ENCODE assay signal across 16 mouse cellular contexts in genomic region chr12:72301431-72301830, GRCm38 (mm10).
DNase-seq lines count a peak whose midpoint lies in the region; ATAC-seq and TF ChIP-seq lines count a peak whose summit lies in the region.
"Had no signal": no experiment of that assay in that cellular context is flagged by ENCODE, and none has a peak within 500 bp of the region (broad histone marks: within the 10 kb centered on the region; RNA-seq: fewer than 3 reads in every experiment).

No protein-coding gene starts in this region.

- no peaks in the 10 kb centered on the region for H3K27me3 ChIP-seq in hindbrain, embryonic 11.5 days (ENCODE audit: control insufficient read depth, insufficient read depth, low read length)
- no peaks in the 10 kb centered on the region for H3K27me3 ChIP-seq in hindbrain, embryonic 12.5 days
- H3K27me3 ChIP-seq in midbrain, embryonic 11.5 days (ENCODE audit: control insufficient read depth, insufficient read depth, low read length) = no peaks in the 10 kb centered on the region
- H3K27me3 ChIP-seq in midbrain, embryonic 16.5 days (ENCODE audit: control insufficient read depth, insufficient read depth, low read depth, low read length) = no peaks in the 10 kb centered on the region
- H3K27me3 ChIP-seq in embryonic facial prominence, embryonic 14.5 days (replicated peaks; ENCODE audit: control insufficient read depth, insufficient read depth, low read length) = no peaks in the 10 kb centered on the region
- no peaks in the 10 kb centered on the region for H3K27me3 ChIP-seq in kidney, adult 2 months (replicated peaks; ENCODE audit: control insufficient read depth, insufficient read depth, low read length)
- H3K27me3 ChIP-seq: forebrain, embryonic 13.5 days; liver, embryonic 13.5 days; stomach, embryonic 15.5 days had no signal

- TF ChIP-seq CTCF in kidney, adult 2 months (conservative IDR thresholded peaks at IDR 0.05; ENCODE audit: insufficient read depth, insufficient read length, low read depth, low read length) = no peak

- peaks cover 2% of the 10 kb centered on the region; the same call in 1 of the 2 replicates for H3K4me1 ChIP-seq in hindbrain, embryonic 11.5 days (replicated peaks; ENCODE audit: control insufficient read depth, insufficient read depth, low read length)
- peaks cover 35% of the 10 kb centered on the region for H3K4me1 ChIP-seq in hindbrain, embryonic 12.5 days
- peaks cover 12% of the 10 kb centered on the region; the same call in 1 of the 2 replicates for H3K4me1 ChIP-seq in midbrain, embryonic 11.5 days (ENCODE audit: control insufficient read depth, insufficient read depth, low read length)
- H3K4me1 ChIP-seq in midbrain, embryonic 16.5 days (ENCODE audit: control insufficient read depth, insufficient read depth, low read length) = peaks cover 18% of the 10 kb centered on the region
- H3K4me1 ChIP-seq in embryonic facial prominence, embryonic 14.5 days (ENCODE audit: control insufficient read depth, insufficient read depth, low read length) = no peaks in the 10 kb centered on the region
- no peaks in the 10 kb centered on the region for H3K4me1 ChIP-seq in kidney, adult 2 months (ENCODE audit: control insufficient read depth, insufficient read depth, low read length)
- H3K4me1 ChIP-seq: liver, embryonic 13.5 days had no signal

- no peak overlapping the region for H3K4me3 ChIP-seq in hindbrain, embryonic 11.5 days (ENCODE audit: low read depth, low read length)
- H3K4me3 ChIP-seq in hindbrain, embryonic 12.5 days = no peak overlapping the region
- no peak overlapping the region for H3K4me3 ChIP-seq in midbrain, embryonic 11.5 days (ENCODE audit: low read depth, low read length)
- no peak overlapping the region for H3K4me3 ChIP-seq in midbrain, embryonic 16.5 days (ENCODE audit: low read depth, low read length)
- H3K4me3 ChIP-seq in embryonic facial prominence, embryonic 14.5 days (ENCODE audit: low read depth, low read length) = no peak overlapping the region
- H3K4me3 ChIP-seq in kidney, adult 2 months (ENCODE audit: insufficient read depth, low read depth, low read length) = no peak overlapping the region
- H3K4me3 ChIP-seq: embryonic facial prominence, embryonic 12.5 days; forebrain, embryonic 13.5 days; heart, embryonic 10.5 days; liver, embryonic 13.5 days; stomach, embryonic 15.5 days had no signal

- H3K4me2 ChIP-seq in hindbrain, embryonic 11.5 days (replicated peaks; ENCODE audit: low read depth, low read length) = no peak overlapping the region
- no peak overlapping the region for H3K4me2 ChIP-seq in hindbrain, embryonic 12.5 days (replicated peaks)
- no peak overlapping the region for H3K4me2 ChIP-seq in midbrain, embryonic 11.5 days
- H3K4me2 ChIP-seq in midbrain, embryonic 16.5 days (ENCODE audit: low read length) = no peak overlapping the region
- H3K4me2 ChIP-seq in embryonic facial prominence, embryonic 14.5 days (ENCODE audit: low read depth, low read length) = no peak overlapping the region
- H3K4me2 ChIP-seq: embryonic facial prominence, embryonic 12.5 days; forebrain, embryonic 13.5 days; liver, embryonic 13.5 days; stomach, embryonic 15.5 days had no signal

- no peak for TF ChIP-seq POLR2A in kidney, adult 2 months (IDR thresholded peaks at IDR 0.05; ENCODE audit: low read depth, low read length)

- no peak for ATAC-seq in hindbrain, embryonic 11.5 days (ENCODE audit: low FRiP score)
- no peak for ATAC-seq in hindbrain, embryonic 12.5 days (ENCODE audit: low FRiP score)
- no peak for ATAC-seq in midbrain, embryonic 11.5 days (ENCODE audit: low FRiP score)
- no peak for ATAC-seq in midbrain, embryonic 16.5 days
- ATAC-seq in embryonic facial prominence, embryonic 14.5 days (ENCODE audit: low read depth) = no peak
- ATAC-seq: forebrain, embryonic 13.5 days had no signal

- H3K27ac ChIP-seq in hindbrain, embryonic 11.5 days (ENCODE audit: low read depth, low read length) = no peak overlapping the region
- H3K27ac ChIP-seq in hindbrain, embryonic 12.5 days = no peak overlapping the region
- H3K27ac ChIP-seq in midbrain, embryonic 11.5 days (ENCODE audit: low read depth, low read length) = no peak overlapping the region
- no peak overlapping the region for H3K27ac ChIP-seq in midbrain, embryonic 16.5 days (ENCODE audit: low read length)
- H3K27ac ChIP-seq in embryonic facial prominence, embryonic 14.5 days (replicated peaks; ENCODE audit: low read depth, low read length) = no peak overlapping the region
- H3K27ac ChIP-seq in kidney, adult 2 months (ENCODE audit: insufficient read depth, low read depth, low read length) = no peak overlapping the region
- H3K27ac ChIP-seq: embryonic facial prominence, embryonic 12.5 days; forebrain, embryonic 13.5 days; heart, embryonic 10.5 days; liver, embryonic 13.5 days; stomach, embryonic 15.5 days had no signal

- H3K36me3 ChIP-seq in hindbrain, embryonic 11.5 days (ENCODE audit: control insufficient read depth, insufficient read depth, low read length) = no peaks in the 10 kb centered on the region
- H3K36me3 ChIP-seq in hindbrain, embryonic 12.5 days = 0 out of 2 replicates have a peak, but pooled peaks cover 4% of the 10 kb centered on the region
- no peaks in the 10 kb centered on the region; the same call in 1 of the 2 replicates for H3K36me3 ChIP-seq in midbrain, embryonic 11.5 days (ENCODE audit: control insufficient read depth, insufficient read depth, low read length)
- H3K36me3 ChIP-seq in midbrain, embryonic 16.5 days (ENCODE audit: control insufficient read depth, insufficient read depth, low read length) = peaks cover 5% of the 10 kb centered on the region; the same call in 1 of the 2 replicates
- no peaks in the 10 kb centered on the region for H3K36me3 ChIP-seq in embryonic facial prominence, embryonic 14.5 days (ENCODE audit: control insufficient read depth, insufficient read depth, low read length)
- no peaks in the 10 kb centered on the region for H3K36me3 ChIP-seq in kidney, adult 2 months (ENCODE audit: control insufficient read depth, insufficient read depth, low read length)
- H3K36me3 ChIP-seq: embryonic facial prominence, embryonic 12.5 days; heart, embryonic 10.5 days; liver, embryonic 13.5 days; stomach, embryonic 15.5 days had no signal

- 44% methylated on average over 8 of the region's 8 CpGs for WGBS in hindbrain, embryonic 11.5 days
- WGBS in hindbrain, embryonic 12.5 days = 32% methylated on average over 8 of the region's 8 CpGs
- 40% methylated on average over 8 of the region's 8 CpGs for WGBS in midbrain, embryonic 11.5 days
- WGBS in midbrain, embryonic 16.5 days = 27% methylated on average over 8 of the region's 8 CpGs
- 45% methylated on average over 8 of the region's 8 CpGs for WGBS in embryonic facial prominence, embryonic 14.5 days
- 33% methylated on average over 8 of the region's 8 CpGs for WGBS in kidney, adult 2 months

- H3K9me3 ChIP-seq in hindbrain, embryonic 11.5 days (ENCODE audit: control insufficient read depth, low read length) = no peaks in the 10 kb centered on the region
- H3K9me3 ChIP-seq in hindbrain, embryonic 12.5 days (replicated peaks) = no peaks in the 10 kb centered on the region
- no peaks in the 10 kb centered on the region for H3K9me3 ChIP-seq in midbrain, embryonic 11.5 days (ENCODE audit: control insufficient read depth, low read length)
- H3K9me3 ChIP-seq in midbrain, embryonic 16.5 days (replicated peaks; ENCODE audit: control insufficient read depth, low read length, poor library complexity, severe bottlenecking) = no peaks in the 10 kb centered on the region
- no peaks in the 10 kb centered on the region for H3K9me3 ChIP-seq in embryonic facial prominence, embryonic 14.5 days (ENCODE audit: control insufficient read depth, low read length)
- H3K9me3 ChIP-seq: embryonic facial prominence, embryonic 12.5 days; forebrain, embryonic 13.5 days; heart, embryonic 10.5 days; liver, embryonic 13.5 days; stomach, embryonic 15.5 days had no signal

- H3K9ac ChIP-seq in hindbrain, embryonic 11.5 days (ENCODE audit: low read depth, low read length) = no peak overlapping the region
- no peak overlapping the region for H3K9ac ChIP-seq in hindbrain, embryonic 12.5 days
- 0 out of 2 replicates have a peak overlapping the region, but pooled peaks have one; percentile 20 for H3K9ac ChIP-seq in midbrain, embryonic 11.5 days (ENCODE audit: low read length)
- H3K9ac ChIP-seq in midbrain, embryonic 16.5 days (ENCODE audit: low read depth, low read length) = no peak overlapping the region
- H3K9ac ChIP-seq in embryonic facial prominence, embryonic 14.5 days (ENCODE audit: low read depth, low read length) = no peak overlapping the region
- H3K9ac ChIP-seq: embryonic facial prominence, embryonic 12.5 days; forebrain, embryonic 13.5 days; liver, embryonic 13.5 days; stomach, embryonic 15.5 days had no signal

- DNase-seq in hindbrain, embryonic 11.5 days (ENCODE audit: low spot score) = peak; percentile 27
- no peak for DNase-seq in midbrain, embryonic 11.5 days (ENCODE audit: low spot score, missing footprints)
- peak; percentile 33 for DNase-seq in embryonic facial prominence, embryonic 14.5 days (ENCODE audit: low spot score)
- peak; percentile 63 for DNase-seq in retina, embryonic 14.5 days (ENCODE audit: low spot score)
- DNase-seq in kidney, adult 2 months = no peak
- no peak for DNase-seq in lung, postnatal 4 days
- DNase-seq: cerebellum, adult 18-20 months; kidney, adult 11 months; liver, embryonic 13.5 days; lung, postnatal 36 days had no signal

Comparison
In these comparisons a context has a peak if more than half of its experiments do, and no peak if none do; other contexts are left out.
1. DNase-seq: peak in hindbrain, embryonic 11.5 days (single experiment), embryonic facial prominence, embryonic 14.5 days (single experiment) and retina, embryonic 14.5 days (single experiment); none in midbrain, embryonic 11.5 days (single experiment), kidney, adult 2 months (single experiment) and lung, postnatal 4 days (0 of 2).